Mouse (Mus musculus): ENCODE measurements around the gene Creb3. TPM values are rescaled to one million over a fixed set of nuclear protein-coding genes. Genes with fewer than 3 reads are reported as not detected.

The Creb3 gene
- polyA plus RNA-seq, 1 experiment from 2014 or later: 57.2 TPM

DNA sequence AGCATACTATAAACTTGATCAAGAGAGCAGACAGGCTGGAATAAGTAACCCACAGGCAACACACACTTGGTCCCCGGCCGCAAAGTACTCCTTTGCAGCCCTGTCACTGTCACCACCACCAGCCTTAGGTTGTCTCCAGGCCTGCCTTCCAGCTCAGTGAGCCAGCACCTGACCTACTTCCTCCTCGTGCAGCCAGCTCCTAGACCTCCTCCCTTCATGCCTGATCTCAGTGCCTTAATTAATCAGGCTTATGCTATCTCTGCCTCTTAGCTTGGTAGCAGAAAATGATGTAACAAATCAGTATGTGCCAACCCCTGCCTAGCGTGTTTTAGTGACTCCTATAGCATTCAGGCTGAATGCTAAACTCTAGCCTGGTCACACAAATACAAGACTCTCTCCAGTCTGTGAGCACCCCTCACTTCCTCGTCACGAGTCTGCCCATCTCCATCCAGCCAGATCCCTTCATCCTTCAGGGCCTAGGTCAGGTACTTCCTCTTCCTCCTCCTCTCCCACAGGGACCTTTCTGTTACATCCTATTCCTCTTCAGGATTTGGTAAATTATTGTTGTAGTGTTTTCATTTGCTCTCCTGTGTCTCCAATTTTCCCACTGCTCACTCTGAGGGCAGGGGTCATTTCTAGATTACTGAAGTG lies 9.4 kb downstream of the Creb3 start:
- Histone ChIP-seq H3K27ac (ENCODE audit: poor library complexity, severe bottlenecking) (no peak overlapping the region), H3K4me2 (no peak overlapping the region), H3K4me3 (no peak overlapping the region), H3K36me3 (peaks cover 86% of the 10 kb centered on the region), H3K27me3 (replicated peaks) (no peaks in the 10 kb centered on the region), H3K9me3 (replicated peaks) (no peaks in the 10 kb centered on the region), H3K9ac (no peak overlapping the region), H3K4me1 (replicated peaks) (peaks cover 14% of the 10 kb centered on the region)
- no peak for ATAC-seq (ENCODE audit: insufficient number of reproducible peaks, low FRiP score)
- 77% methylated on average over 6 of the region's 6 CpGs for WGBS

DNA sequence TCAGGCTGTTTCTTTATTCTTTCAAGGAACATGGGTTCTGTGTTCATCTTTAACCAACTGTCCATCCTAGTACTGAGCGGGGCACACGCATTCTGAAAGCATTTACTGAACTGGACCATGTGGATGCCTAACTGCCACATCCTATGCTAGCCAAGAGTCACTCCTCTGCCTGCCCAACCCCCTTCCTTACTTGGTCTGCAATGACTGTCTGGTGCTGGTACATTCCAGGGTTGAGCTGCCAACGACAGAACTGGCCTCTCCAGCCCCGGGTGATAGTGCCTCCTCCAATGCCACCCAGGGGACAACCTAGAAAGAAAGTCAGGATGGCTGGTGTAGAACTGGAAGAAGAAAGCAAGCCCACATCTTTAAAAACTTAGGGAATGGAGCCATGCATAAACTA lies 11.4 kb downstream of the Creb3 start:
- ATAC-seq (ENCODE audit: insufficient number of reproducible peaks, low FRiP score): no peak
- H3K9me3 ChIP-seq (replicated peaks): no peaks in the 10 kb centered on the region
- H3K36me3 ChIP-seq: peaks cover 66% of the 10 kb centered on the region
- no peak overlapping the region for H3K27ac ChIP-seq (ENCODE audit: poor library complexity, severe bottlenecking)
- H3K9ac ChIP-seq: no peak overlapping the region
- no peaks in the 10 kb centered on the region for H3K27me3 ChIP-seq (replicated peaks)
- no peak overlapping the region for H3K4me2 ChIP-seq
- H3K4me1 ChIP-seq (replicated peaks): peaks cover 30% of the 10 kb centered on the region
- 82% methylated on average over 4 of the region's 4 CpGs for WGBS
- no peak overlapping the region for H3K4me3 ChIP-seq

DNA sequence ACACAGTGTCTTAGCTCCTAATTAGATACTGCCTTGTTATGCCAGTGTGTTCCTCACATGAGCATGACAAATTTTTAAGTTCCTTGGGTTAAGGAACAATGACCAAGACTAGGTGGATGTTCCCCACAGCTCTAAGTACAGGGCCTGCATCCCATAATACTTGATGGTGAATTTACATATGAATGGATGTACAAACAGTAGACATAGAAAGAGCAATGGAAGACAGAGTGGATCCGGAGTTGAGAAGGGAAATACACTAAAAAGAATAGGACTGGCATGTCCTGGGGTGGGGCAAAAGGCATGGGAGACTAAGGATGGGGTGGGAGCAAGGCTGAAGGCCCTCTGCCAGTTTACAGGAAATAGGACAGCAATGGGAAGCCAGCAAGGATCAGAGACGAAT lies 13.2 kb downstream of the Creb3 start:
- H3K4me3 ChIP-seq: no peak overlapping the region
- no peaks in the 10 kb centered on the region for H3K27me3 ChIP-seq (replicated peaks)
- no peak for ATAC-seq (ENCODE audit: insufficient number of reproducible peaks, low FRiP score)
- H3K4me2 ChIP-seq: no peak overlapping the region
- H3K9ac ChIP-seq: no peak overlapping the region
- H3K36me3 ChIP-seq: peaks cover 51% of the 10 kb centered on the region
- H3K27ac ChIP-seq (ENCODE audit: poor library complexity, severe bottlenecking): no peak overlapping the region
- WGBS: 53% methylated on average over 2 of the region's 2 CpGs
- peaks cover 39% of the 10 kb centered on the region for H3K4me1 ChIP-seq (replicated peaks)
- H3K9me3 ChIP-seq (replicated peaks): no peaks in the 10 kb centered on the region

DNA sequence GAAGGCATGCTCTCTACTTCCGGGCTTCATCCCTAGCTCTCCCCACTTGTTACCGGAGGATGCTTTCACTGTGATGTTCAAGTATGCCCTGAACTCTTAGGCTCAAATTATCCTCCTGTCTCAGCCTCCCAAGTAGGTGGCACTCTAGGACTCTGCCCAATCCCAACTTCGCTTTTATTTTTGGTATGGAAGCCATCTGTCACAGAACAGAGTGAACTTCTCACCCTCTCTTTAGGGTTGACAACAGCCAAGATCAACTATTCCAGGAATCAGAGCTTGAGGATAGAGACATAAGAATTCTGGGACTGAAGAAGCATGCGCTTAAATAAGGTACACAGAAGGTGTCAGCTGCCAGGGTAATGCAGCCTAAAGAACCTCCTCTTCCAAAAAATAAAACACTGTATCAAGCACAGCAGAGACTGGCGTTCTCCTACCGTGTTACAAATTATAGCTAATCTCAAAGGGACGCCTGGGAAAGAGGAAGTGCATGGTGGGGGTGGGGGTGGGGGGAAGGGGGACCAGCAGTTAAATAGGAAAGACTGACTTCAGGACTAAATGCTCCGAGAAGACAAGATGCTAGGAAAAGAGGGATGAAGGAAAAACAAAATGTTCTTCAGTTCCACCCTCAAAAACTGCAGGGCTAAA lies 15.2 kb downstream of the Creb3 start:
- no peak for ATAC-seq (ENCODE audit: insufficient number of reproducible peaks, low FRiP score)
- Histone ChIP-seq H3K27ac (ENCODE audit: poor library complexity, severe bottlenecking) (no peak overlapping the region), H3K4me2 (peak overlapping the region; percentile 99), H3K9ac (peak overlapping the region; percentile 92), H3K27me3 (replicated peaks) (no peaks in the 10 kb centered on the region), H3K4me3 (peak overlapping the region; percentile 95), H3K4me1 (replicated peaks) (peaks cover 39% of the 10 kb centered on the region), H3K36me3 (peaks cover 51% of the 10 kb centered on the region), H3K9me3 (replicated peaks) (no peaks in the 10 kb centered on the region)
- 36% methylated on average over 8 of the region's 8 CpGs for WGBS

DNA sequence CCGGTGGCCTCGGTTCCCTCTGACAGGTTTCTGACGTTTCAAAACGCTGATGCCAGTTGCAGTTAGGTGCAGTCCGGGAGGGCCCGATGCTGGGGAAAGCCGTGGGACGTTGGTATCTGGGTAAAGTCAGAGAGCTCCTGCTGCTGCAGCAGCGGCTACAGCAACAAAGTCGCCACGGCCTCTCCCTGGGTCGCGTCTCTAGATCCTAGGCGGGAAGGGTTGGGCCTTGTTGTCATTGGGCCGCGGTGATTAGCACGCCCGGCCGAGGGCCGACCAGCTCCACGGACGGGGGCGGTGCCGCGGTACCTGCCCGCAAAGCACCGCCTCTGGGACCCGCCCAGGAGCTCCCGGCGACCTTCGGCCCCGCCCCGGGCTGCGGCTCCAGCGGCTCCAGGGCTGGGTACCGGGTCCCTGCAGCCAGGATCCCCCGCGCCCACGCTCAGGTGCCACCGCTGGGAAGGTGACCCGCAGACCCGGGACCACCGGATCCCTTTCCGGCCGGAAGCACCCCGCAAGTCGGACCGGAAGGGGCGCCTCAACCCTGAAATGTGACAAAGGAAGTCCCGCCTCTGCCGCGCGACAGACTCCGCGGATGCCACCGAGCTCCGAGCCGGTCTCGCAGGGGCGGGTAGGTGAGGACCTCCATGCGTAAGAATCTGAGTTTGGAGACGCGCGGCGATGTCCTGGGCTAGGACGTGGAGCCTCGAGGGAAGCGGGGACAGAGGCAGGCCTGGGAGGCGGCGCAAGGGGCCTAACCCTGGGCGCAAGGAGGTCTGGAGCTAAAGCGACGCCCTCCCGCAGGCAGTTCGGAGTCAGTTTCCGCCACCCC lies 16.5 kb downstream of the Creb3 start, which contains the start of the genes Rgp1 and Gba2:
Gene Rgp1 (plus strand): TSS at position 340 of the 829 bp plus-strand sequence.
Gene Gba2 (minus strand): TSS at position 498 of the 829 bp plus-strand sequence.
- Histone ChIP-seq H3K4me1 (replicated peaks) (peaks cover 39% of the 10 kb centered on the region), H3K36me3 (peaks cover 51% of the 10 kb centered on the region), H3K27ac (ENCODE audit: poor library complexity, severe bottlenecking) (peak within 1 kb of the TSS; percentile 91), H3K4me3 (peak within 1 kb of the TSS; percentile 95), H3K27me3 (replicated peaks) (no peaks in the 10 kb centered on the region), H3K4me2 (peak within 1 kb of the TSS; percentile 99), H3K9ac (peak within 1 kb of the TSS; percentile 92), H3K9me3 (replicated peaks) (no peaks in the 10 kb centered on the region)
- ATAC-seq (ENCODE audit: insufficient number of reproducible peaks, low FRiP score): peak; percentile 97
- under 1% methylated on average over 75 of the region's 76 CpGs for WGBS

DNA sequence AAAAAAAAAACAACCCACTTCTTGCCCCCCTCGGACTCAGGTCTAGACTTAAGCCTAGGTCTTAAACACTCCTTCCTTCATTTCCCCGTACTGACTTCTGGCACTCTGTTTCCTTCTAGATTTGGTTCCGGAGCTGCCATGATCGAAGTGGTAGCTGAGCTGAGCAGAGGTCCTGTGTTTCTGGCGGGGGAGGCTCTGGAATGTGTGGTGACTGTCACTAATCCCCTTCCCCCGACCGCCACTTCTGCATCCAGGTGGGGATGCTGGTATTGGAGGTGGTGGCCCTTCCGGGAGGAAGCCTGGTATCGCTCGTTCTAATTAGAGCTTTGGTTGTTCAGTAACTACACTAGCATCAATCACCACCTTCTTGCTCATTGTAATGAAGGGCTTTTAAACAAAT lies 17.1 kb downstream of the Creb3 start:
- H3K9me3 ChIP-seq (replicated peaks): no peaks in the 10 kb centered on the region
- peaks cover 50% of the 10 kb centered on the region for H3K36me3 ChIP-seq
- H3K4me2 ChIP-seq: peak overlapping the region; percentile 99
- 3% methylated on average over 10 of the region's 10 CpGs for WGBS
- ATAC-seq (ENCODE audit: insufficient number of reproducible peaks, low FRiP score): no peak
- H3K27ac ChIP-seq (ENCODE audit: poor library complexity, severe bottlenecking): peak overlapping the region; percentile 91; the same call in 1 of the 2 replicates
- H3K27me3 ChIP-seq (replicated peaks): no peaks in the 10 kb centered on the region
- H3K4me1 ChIP-seq (replicated peaks): peaks cover 41% of the 10 kb centered on the region
- peak overlapping the region; percentile 92 for H3K9ac ChIP-seq
- peak overlapping the region; percentile 95 for H3K4me3 ChIP-seq

DNA sequence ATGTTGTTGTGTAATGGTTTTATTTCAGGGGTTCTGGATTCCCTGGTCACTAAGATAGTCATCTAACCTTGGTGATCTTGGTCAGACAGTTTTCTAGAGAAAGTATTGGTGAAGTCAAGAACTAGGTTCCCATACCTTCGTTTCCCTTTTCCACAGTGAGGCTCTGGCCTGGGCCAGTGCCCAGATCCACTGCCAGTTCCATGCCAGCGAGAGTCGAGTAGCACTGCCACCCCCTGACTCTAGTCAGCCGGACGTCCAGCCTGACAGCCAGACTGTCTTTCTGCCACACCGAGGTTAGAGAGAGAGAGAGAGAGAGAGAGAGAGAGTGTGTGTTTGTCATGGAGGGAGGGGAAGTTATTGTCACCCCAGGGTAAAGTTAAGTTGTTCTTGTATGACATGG lies 17.6 kb downstream of the Creb3 start:
- Histone ChIP-seq H3K9me3 (replicated peaks) (no peaks in the 10 kb centered on the region), H3K27ac (ENCODE audit: poor library complexity, severe bottlenecking) (no peak overlapping the region), H3K4me2 (peak overlapping the region; percentile 99), H3K4me3 (peak overlapping the region; percentile 95), H3K9ac (peak overlapping the region; percentile 92), H3K27me3 (replicated peaks) (no peaks in the 10 kb centered on the region), H3K36me3 (peaks cover 49% of the 10 kb centered on the region), H3K4me1 (replicated peaks) (peaks cover 45% of the 10 kb centered on the region)
- WGBS: 85% methylated on average over 6 of the region's 6 CpGs
- ATAC-seq (ENCODE audit: insufficient number of reproducible peaks, low FRiP score): no peak

DNA sequence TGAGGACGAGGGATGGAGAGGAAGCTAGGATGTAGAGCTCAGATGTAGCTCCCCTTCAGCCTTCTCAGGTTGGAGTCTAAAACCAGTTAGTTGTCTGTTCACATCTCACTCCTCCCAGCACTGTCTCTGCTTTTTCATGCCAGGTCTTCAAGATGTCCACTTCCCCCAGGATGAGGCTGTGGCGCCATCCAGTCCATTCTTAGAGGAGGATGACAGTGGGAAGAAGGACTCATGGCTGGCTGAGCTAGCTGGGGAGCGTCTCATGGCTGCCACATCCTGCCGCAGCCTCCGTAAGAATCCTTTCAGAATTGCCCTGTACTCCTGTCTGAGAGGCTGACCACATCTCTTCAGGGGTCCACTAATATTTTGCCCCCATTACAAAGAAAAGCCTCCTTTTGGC lies 18.6 kb downstream of the Creb3 start:
- no peak for ATAC-seq (ENCODE audit: insufficient number of reproducible peaks, low FRiP score)
- WGBS: 88% methylated on average over 5 of the region's 5 CpGs
- H3K4me1 ChIP-seq (replicated peaks): peaks cover 50% of the 10 kb centered on the region

DNA sequence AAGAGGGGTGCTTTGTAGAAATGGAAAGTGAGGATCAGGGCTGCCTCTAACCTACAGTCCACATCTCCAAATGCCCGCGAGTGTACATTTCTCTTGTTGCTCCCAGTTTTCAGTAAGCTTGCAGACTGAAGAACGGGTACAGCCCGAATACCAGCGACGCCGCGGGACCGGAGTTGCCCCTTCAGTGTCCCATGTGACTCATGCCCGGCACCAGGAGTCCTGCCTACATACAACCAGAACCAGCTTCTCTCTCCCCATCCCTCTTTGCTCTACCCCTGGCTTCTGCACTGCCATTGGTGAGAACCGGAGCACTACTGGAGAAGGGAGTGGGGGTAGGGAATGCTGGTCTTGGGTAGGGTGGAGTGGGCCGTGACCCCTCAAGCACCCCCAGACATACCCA lies 19.2 kb downstream of the Creb3 start:
- Histone ChIP-seq H3K27me3 (replicated peaks) (no peaks in the 10 kb centered on the region), H3K9me3 (replicated peaks) (no peaks in the 10 kb centered on the region), H3K4me1 (replicated peaks) (peaks cover 46% of the 10 kb centered on the region), H3K36me3 (peaks cover 41% of the 10 kb centered on the region), H3K4me2 (no peak overlapping the region), H3K4me3 (no peak overlapping the region), H3K27ac (ENCODE audit: poor library complexity, severe bottlenecking) (no peak overlapping the region), H3K9ac (no peak overlapping the region)
- WGBS: 90% methylated on average over 12 of the region's 12 CpGs
- no peak for ATAC-seq (ENCODE audit: insufficient number of reproducible peaks, low FRiP score)

More for the DNA sequence above, 18.6 kb downstream of the Creb3 start:
- H3K9ac ChIP-seq: no peak overlapping the region
- no peak overlapping the region for H3K27ac ChIP-seq (ENCODE audit: poor library complexity, severe bottlenecking)
- H3K4me3 ChIP-seq: no peak overlapping the region
- peaks cover 41% of the 10 kb centered on the region for H3K36me3 ChIP-seq
- H3K4me2 ChIP-seq: no peak overlapping the region
- H3K27me3 ChIP-seq (replicated peaks): no peaks in the 10 kb centered on the region
- no peaks in the 10 kb centered on the region for H3K9me3 ChIP-seq (replicated peaks)

DNA sequence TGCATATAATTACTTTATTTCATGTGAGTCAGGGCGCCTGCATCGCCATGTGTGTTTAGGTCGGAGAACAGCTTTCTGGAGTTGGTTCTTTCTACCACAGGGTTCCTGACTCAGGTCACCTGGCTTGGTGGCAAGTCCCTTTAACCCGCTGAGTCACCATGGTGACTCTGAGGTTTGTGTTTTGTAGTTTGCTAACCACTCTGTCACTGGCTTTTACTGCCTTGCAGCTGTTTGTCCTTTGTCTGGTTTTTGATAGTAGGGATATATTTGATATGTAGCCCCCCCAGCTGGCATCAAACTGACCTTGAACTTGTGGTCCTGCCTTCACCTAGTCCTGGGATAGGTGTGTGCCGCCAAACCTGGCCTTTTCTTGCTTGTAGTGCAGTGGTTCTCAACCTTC lies 20.1 kb downstream of the Creb3 start:
- H3K4me3 ChIP-seq: no peak overlapping the region
- WGBS: 91% methylated on average over 5 of the region's 5 CpGs

DNA sequence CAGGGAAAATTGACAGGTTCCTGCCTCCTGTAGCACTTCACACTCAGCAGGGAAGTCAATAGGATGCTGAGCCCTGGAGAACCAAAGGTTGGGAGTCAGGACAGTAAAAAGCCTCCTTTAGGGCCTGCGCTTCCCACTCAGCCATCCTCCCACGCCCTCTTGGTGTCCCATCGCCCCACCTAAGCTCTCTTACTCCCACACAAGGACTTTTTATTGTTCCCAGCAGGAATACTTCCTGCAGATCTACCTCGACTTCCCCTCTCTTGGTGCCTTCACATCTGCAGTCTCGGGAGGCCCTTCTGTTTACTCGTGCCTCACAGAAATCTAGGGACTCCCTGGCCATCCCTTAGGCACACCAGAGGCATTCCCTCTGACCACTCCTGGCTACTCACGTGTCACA lies 21.3 kb downstream of the Creb3 start:
- Histone ChIP-seq H3K4me2 (no peak overlapping the region), H3K36me3 (peaks cover 41% of the 10 kb centered on the region), H3K4me1 (replicated peaks) (peaks cover 36% of the 10 kb centered on the region), H3K27me3 (replicated peaks) (no peaks in the 10 kb centered on the region), H3K27ac (ENCODE audit: poor library complexity, severe bottlenecking) (no peak overlapping the region), H3K9me3 (replicated peaks) (no peaks in the 10 kb centered on the region), H3K4me3 (no peak overlapping the region), H3K9ac (no peak overlapping the region)
- ATAC-seq (ENCODE audit: insufficient number of reproducible peaks, low FRiP score): no peak
- WGBS: 62% methylated on average over 7 of the region's 7 CpGs

More for the DNA sequence above, 20.1 kb downstream of the Creb3 start:
- no peak overlapping the region for H3K27ac ChIP-seq (ENCODE audit: poor library complexity, severe bottlenecking)
- H3K36me3 ChIP-seq: peaks cover 41% of the 10 kb centered on the region
- peaks cover 38% of the 10 kb centered on the region for H3K4me1 ChIP-seq (replicated peaks)
- no peak overlapping the region for H3K9ac ChIP-seq
- H3K27me3 ChIP-seq (replicated peaks): no peaks in the 10 kb centered on the region
- H3K9me3 ChIP-seq (replicated peaks): no peaks in the 10 kb centered on the region
- no peak for ATAC-seq (ENCODE audit: insufficient number of reproducible peaks, low FRiP score)
- H3K4me2 ChIP-seq: no peak overlapping the region
